Comparison of ENCODE assay signal across 10 mouse cellular contexts in the genomic region with DNA sequence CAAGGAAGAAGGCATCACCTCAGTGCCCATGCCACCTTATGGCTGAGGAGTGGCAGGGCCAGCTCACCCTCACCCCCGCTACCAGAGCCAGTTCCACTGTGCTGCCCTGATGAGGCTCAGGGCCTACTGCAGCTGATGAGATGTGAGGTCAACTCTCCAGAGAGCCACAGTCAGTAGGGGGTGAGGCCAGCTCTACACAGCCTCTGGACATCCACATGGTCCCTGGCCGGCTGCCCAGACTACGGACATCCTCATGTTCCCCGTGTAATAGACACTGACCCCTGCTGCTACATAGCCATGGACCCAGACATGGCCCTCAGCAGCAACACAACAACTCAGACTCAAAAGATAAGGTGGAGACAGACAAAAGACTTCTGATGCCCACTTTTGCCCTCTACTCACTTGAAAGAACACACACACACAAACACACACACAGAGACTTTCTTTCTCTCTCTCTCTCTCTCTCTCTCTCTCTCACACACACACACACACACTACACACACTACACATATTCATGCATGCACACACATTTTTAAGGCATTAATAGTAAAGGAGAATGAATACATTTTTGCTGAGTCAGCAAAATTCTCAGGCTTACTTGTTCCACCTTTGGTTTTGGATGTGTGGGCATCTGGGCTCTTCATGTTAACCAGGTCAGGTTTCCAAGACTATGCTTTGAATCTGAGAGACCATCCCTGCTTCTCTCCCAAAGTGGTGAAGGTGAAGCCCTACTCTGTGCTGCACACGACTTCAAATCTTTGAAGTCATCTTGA.
A peak's percentile ranks its signal among the peaks of the same experiment; 100 is the strongest.
DNase-seq lines count a peak whose midpoint lies in the region; ATAC-seq and TF ChIP-seq lines count a peak whose summit lies in the region.
"Had no signal": no experiment of that assay in that cellular context is flagged by ENCODE, and none has a peak within 500 bp of the region (broad histone marks: within the 10 kb centered on the region; RNA-seq: fewer than 3 reads in every experiment).

No protein-coding gene starts in this region.

- peak; percentile 24; the same call in 1 of the 2 replicates for ATAC-seq in liver, embryonic 12.5 days
- ATAC-seq: hindbrain, embryonic 16.5 days; midbrain, embryonic 13.5 days had no signal

- TF ChIP-seq CTCF in gastrocnemius, adult 2 months (IDR thresholded peaks at IDR 0.05) = no peak

- H3K27ac ChIP-seq in gastrocnemius, adult 2 months = no peak overlapping the region
- no peak overlapping the region for H3K27ac ChIP-seq in liver, embryonic 12.5 days
- H3K27ac ChIP-seq: midbrain, embryonic 13.5 days had no signal

- intact Hi-C loops in gastrocnemius, adult 2 months (cut with DNase I) = no loop called here
- intact Hi-C loops in gastrocnemius, postnatal 14 days (cut with DNase I; ENCODE audit: low total_unique reads) = no loop called here

- H3K4me2 ChIP-seq in liver, embryonic 12.5 days = no peak overlapping the region
- H3K4me2 ChIP-seq: midbrain, embryonic 13.5 days had no signal

- no peaks in the 10 kb centered on the region for H3K36me3 ChIP-seq in liver, embryonic 12.5 days
- H3K36me3 ChIP-seq: midbrain, embryonic 13.5 days had no signal

- H3K27me3 ChIP-seq in liver, embryonic 12.5 days (replicated peaks) = no peaks in the 10 kb centered on the region
- H3K27me3 ChIP-seq: midbrain, embryonic 13.5 days had no signal

- peak; percentile 31 for DNase-seq in gastrocnemius, adult 2 months
- no peak for DNase-seq in gastrocnemius, adult 18-20 months (ENCODE audit: low spot score)
- DNase-seq in 3T3-L1 (ENCODE audit: low read depth, low spot score) = peak; percentile 3
- DNase-seq in gastrocnemius, postnatal 14 days = peak; percentile 51
- no peak for DNase-seq in embryo, embryonic 9.5 days (ENCODE audit: extremely low spot score)
- no peak for DNase-seq in layer of hippocampus, postnatal 25 days (ENCODE audit: extremely low spot score in 1 of 2, low spot score in 1 of 2)
- no peak for DNase-seq in retina, postnatal 1 day

- WGBS in liver, embryonic 12.5 days (ENCODE audit: insufficient replicate concordance) = 77% methylated on average over 5 of the region's 5 CpGs

- H3K9me3 ChIP-seq in liver, embryonic 12.5 days (replicated peaks) = no peaks in the 10 kb centered on the region
- H3K9me3 ChIP-seq: midbrain, embryonic 13.5 days had no signal

- no peak overlapping the region for H3K4me3 ChIP-seq in gastrocnemius, adult 2 months
- H3K4me3 ChIP-seq in liver, embryonic 12.5 days = no peak overlapping the region
- H3K4me3 ChIP-seq: midbrain, embryonic 13.5 days had no signal

- H3K4me1 ChIP-seq in liver, embryonic 12.5 days = no peaks in the 10 kb centered on the region
- H3K4me1 ChIP-seq: midbrain, embryonic 13.5 days had no signal

- H3K9ac ChIP-seq in liver, embryonic 12.5 days = no peak overlapping the region
- H3K9ac ChIP-seq: midbrain, embryonic 13.5 days had no signal

Comparison
In these comparisons a context has a peak if more than half of its experiments do, and no peak if none do; other contexts are left out.
1. DNase-seq: peak in gastrocnemius, adult 2 months (single experiment), 3T3-L1 (single experiment) and gastrocnemius, postnatal 14 days (single experiment); none in gastrocnemius, adult 18-20 months (single experiment), embryo, embryonic 9.5 days (single experiment), layer of hippocampus, postnatal 25 days (0 of 2) and retina, postnatal 1 day (single experiment).